Mouse (Mus musculus): ENCODE results near the gene Tcap. TPM values are rescaled to one million over a fixed set of nuclear protein-coding genes. Genes with fewer than 3 reads are reported as not detected.

Gene Tcap
- polyA plus RNA-seq, 1 experiment from 2014 or later, result not detected

GRCm38 (mm10) chr11:98412273-98412796 is 28.7 kb downstream of the Tcap start, which contains the start of gene Erbb2:
TSS of gene Erbb2 (plus strand) at chr11:98412470.
- Histone ChIP-seq H3K27ac (ENCODE audit: low read depth) (peak within 1 kb of the TSS; percentile 98), H3K4me1 (ENCODE audit: insufficient read depth) (peaks cover 16% of the 10 kb centered on the region), H3K27me3 (ENCODE audit: insufficient read depth, low read length) (no peaks in the 10 kb centered on the region), H3K4me3 (ENCODE audit: low read depth, low read length) (peak within 1 kb of the TSS; percentile 91), H3K4me2 (peak within 1 kb of the TSS; percentile 73), H3K36me3 (ENCODE audit: insufficient read depth) (no peaks in the 10 kb centered on the region), H3K9me3 (ENCODE audit: low read depth, low read length) (no peaks in the 10 kb centered on the region), H3K9ac (peak within 1 kb of the TSS; percentile 92)
- peak; percentile 91 for DNase-seq
- no peak for TF ChIP-seq CTCF (IDR thresholded peaks at IDR 0.05; ENCODE audit: low read depth)
- 0% methylated on average over 34 of the region's 49 CpGs for WGBS
- peak; percentile 82 for ATAC-seq (ENCODE audit: insufficient read depth)

- peak; percentile 50 for ATAC-seq (ENCODE audit: insufficient read depth)
- Histone ChIP-seq H3K9ac (peak overlapping the region; percentile 92), H3K4me2 (peak overlapping the region; percentile 73), H3K4me3 (ENCODE audit: low read depth, low read length) (peak overlapping the region; percentile 91), H3K27ac (ENCODE audit: low read depth) (peak overlapping the region; percentile 98), H3K36me3 (ENCODE audit: insufficient read depth) (no peaks in the 10 kb centered on the region), H3K9me3 (ENCODE audit: low read depth, low read length) (no peaks in the 10 kb centered on the region), H3K4me1 (ENCODE audit: insufficient read depth) (peaks cover 16% of the 10 kb centered on the region), H3K27me3 (ENCODE audit: insufficient read depth, low read length) (no peaks in the 10 kb centered on the region)
- peak; percentile 76 for DNase-seq
- no peak for TF ChIP-seq CTCF (IDR thresholded peaks at IDR 0.05; ENCODE audit: low read depth)
- under 1% methylated on average over 40 of the region's 40 CpGs for WGBS
These were observed 29.2 kb downstream of the Tcap start for GRCm38 (mm10) chr11:98412797-98413301.

GRCm38 (mm10) chr11:98413731-98414130 is 30.1 kb downstream of the Tcap start:
- Histone ChIP-seq H3K9ac (peak overlapping the region; percentile 92), H3K9me3 (ENCODE audit: low read depth, low read length) (no peaks in the 10 kb centered on the region), H3K27me3 (ENCODE audit: insufficient read depth, low read length) (no peaks in the 10 kb centered on the region), H3K4me2 (peak overlapping the region; percentile 73), H3K4me1 (ENCODE audit: insufficient read depth) (peaks cover 15% of the 10 kb centered on the region), H3K27ac (ENCODE audit: low read depth) (no peak overlapping the region), H3K4me3 (ENCODE audit: low read depth, low read length) (peak overlapping the region; percentile 91), H3K36me3 (ENCODE audit: insufficient read depth) (no peaks in the 10 kb centered on the region)
- 16% methylated on average over 7 of the region's 7 CpGs for WGBS
- ATAC-seq (ENCODE audit: insufficient read depth) (no peak), DNase-seq (no peak)
- TF ChIP-seq CTCF (IDR thresholded peaks at IDR 0.05; ENCODE audit: low read depth), result no peak

GRCm38 (mm10) chr11:98414162-98414561 is 30.6 kb downstream of the Tcap start:
- Histone ChIP-seq H3K4me1 (ENCODE audit: insufficient read depth) (peaks cover 10% of the 10 kb centered on the region), H3K27me3 (ENCODE audit: insufficient read depth, low read length) (no peaks in the 10 kb centered on the region), H3K9me3 (ENCODE audit: low read depth, low read length) (no peaks in the 10 kb centered on the region), H3K4me3 (ENCODE audit: low read depth, low read length) (peak overlapping the region; percentile 91), H3K9ac (peak overlapping the region; percentile 92), H3K27ac (ENCODE audit: low read depth) (no peak overlapping the region), H3K4me2 (peak overlapping the region; percentile 73), H3K36me3 (ENCODE audit: insufficient read depth) (peaks cover 3% of the 10 kb centered on the region; the same call in 1 of the 2 replicates)
- TF ChIP-seq CTCF (IDR thresholded peaks at IDR 0.05; ENCODE audit: low read depth), result no peak
- no peak for DNase-seq
- whole genome bisulfite sequencing, result 27% methylated on average over 2 of the region's 2 CpGs
- ATAC-seq (ENCODE audit: insufficient read depth), result no peak

GRCm38 (mm10) chr11:98417074-98417473 is 33.5 kb downstream of the Tcap start:
- no peaks in the 10 kb centered on the region for H3K27me3 ChIP-seq (ENCODE audit: insufficient read depth, low read length)
- ATAC-seq (ENCODE audit: insufficient read depth), result no peak
- H3K4me1 ChIP-seq (ENCODE audit: insufficient read depth), result peaks cover 3% of the 10 kb centered on the region; the same call in 1 of the 2 replicates
- TF ChIP-seq CTCF (IDR thresholded peaks at IDR 0.05; ENCODE audit: low read depth), result no peak
- no peak overlapping the region for H3K4me3 ChIP-seq (ENCODE audit: low read depth, low read length)
- no peak overlapping the region for H3K4me2 ChIP-seq
- no peak for DNase-seq
- H3K9me3 ChIP-seq (ENCODE audit: low read depth, low read length), result no peaks in the 10 kb centered on the region
- WGBS, result 76% methylated on average over 1 of the region's 1 CpGs
- H3K9ac ChIP-seq, result no peak overlapping the region
- H3K36me3 ChIP-seq (ENCODE audit: insufficient read depth), result peaks cover 32% of the 10 kb centered on the region
- H3K27ac ChIP-seq (ENCODE audit: low read depth), result no peak overlapping the region

GRCm38 (mm10) chr11:98418273-98418672 is 34.7 kb downstream of the Tcap start:
- no peak for ATAC-seq (ENCODE audit: insufficient read depth)
- Histone ChIP-seq H3K4me2 (no peak overlapping the region), H3K36me3 (ENCODE audit: insufficient read depth) (peaks cover 44% of the 10 kb centered on the region), H3K27ac (ENCODE audit: low read depth) (no peak overlapping the region), H3K4me3 (ENCODE audit: low read depth, low read length) (no peak overlapping the region), H3K9ac (no peak overlapping the region), H3K9me3 (ENCODE audit: low read depth, low read length) (no peaks in the 10 kb centered on the region), H3K27me3 (ENCODE audit: insufficient read depth, low read length) (no peaks in the 10 kb centered on the region), H3K4me1 (ENCODE audit: insufficient read depth) (peaks cover 3% of the 10 kb centered on the region; the same call in 1 of the 2 replicates)
- no peak for DNase-seq
- no peak for TF ChIP-seq CTCF (IDR thresholded peaks at IDR 0.05; ENCODE audit: low read depth)
- 67% methylated on average over 6 of the region's 6 CpGs for WGBS

- no peak overlapping the region for H3K9ac ChIP-seq
These were observed 35.4 kb downstream of the Tcap start for GRCm38 (mm10) chr11:98418939-98419547.

More at GRCm38 (mm10) chr11:98418939-98419547, 35.4 kb downstream of the Tcap start:
- peak; percentile 20 for TF ChIP-seq CTCF (IDR thresholded peaks at IDR 0.05; ENCODE audit: low read depth)
- no peaks in the 10 kb centered on the region for H3K4me1 ChIP-seq (ENCODE audit: insufficient read depth)
- 69% methylated on average over 10 of the region's 10 CpGs for WGBS
- peak; percentile 28 for DNase-seq
- no peaks in the 10 kb centered on the region for H3K9me3 ChIP-seq (ENCODE audit: low read depth, low read length)
- no peak overlapping the region for H3K4me2 ChIP-seq
- H3K27me3 ChIP-seq (ENCODE audit: insufficient read depth, low read length), result no peaks in the 10 kb centered on the region
- no peak for ATAC-seq (ENCODE audit: insufficient read depth)
- H3K27ac ChIP-seq (ENCODE audit: low read depth), result no peak overlapping the region
- no peak overlapping the region for H3K4me3 ChIP-seq (ENCODE audit: low read depth, low read length)
- H3K36me3 ChIP-seq (ENCODE audit: insufficient read depth), result peaks cover 51% of the 10 kb centered on the region

Measured in lung, embryonic 14.5 days (tissue).